Mouse (Mus musculus): ENCODE data around the gene Galnt7.

DNA sequence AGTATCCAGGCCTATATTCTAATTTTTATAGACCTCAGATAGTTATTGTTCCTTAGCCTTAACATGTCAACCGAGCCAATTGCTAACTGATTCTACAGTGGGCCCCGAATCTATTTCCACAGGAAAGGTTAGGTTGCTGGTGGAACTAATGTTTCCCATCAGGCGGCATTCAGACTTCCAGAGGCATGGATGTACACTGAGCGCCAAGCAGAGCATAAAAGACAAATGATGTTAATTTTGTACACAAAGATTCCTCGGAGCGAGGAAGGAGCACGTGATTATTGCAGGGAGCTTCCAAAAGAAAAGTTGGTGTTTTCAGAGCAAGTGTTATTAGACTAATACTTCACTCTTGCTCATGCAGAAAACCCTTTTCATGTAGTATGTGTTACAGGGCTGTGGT, 21.1 kb downstream of the Galnt7 start:
- TF ChIP-seq GATA1 (IDR thresholded peaks at IDR 0.05; ENCODE audit: borderline replicate concordance, low read length) (no peak), FLI1 (IDR thresholded peaks at IDR 0.05; ENCODE audit: low read length) (no peak)
